In the genomic region with DNA sequence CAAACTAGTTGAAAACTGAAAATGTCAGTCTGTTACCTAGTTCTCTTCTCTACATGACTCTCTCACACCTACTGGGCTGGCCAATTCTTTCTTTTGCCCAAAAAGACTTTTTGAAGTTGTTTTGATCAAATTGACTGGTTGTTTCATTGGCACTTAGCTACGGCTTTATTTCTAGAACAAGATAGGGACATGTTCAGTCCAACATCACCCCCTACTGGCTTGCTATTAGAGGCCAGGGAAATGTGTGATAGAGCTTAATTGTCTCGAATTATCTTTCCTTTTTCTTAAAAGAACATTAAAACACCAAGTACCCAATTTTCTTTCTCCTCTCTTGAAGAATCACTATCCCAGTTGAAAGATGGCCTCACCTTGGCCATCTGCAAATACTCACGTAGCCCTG, we compare ENCODE assay signal across 8 mouse cellular contexts.
DNase-seq lines count a peak whose midpoint lies in the region; ATAC-seq and TF ChIP-seq lines count a peak whose summit lies in the region.

No protein-coding gene starts in this region.

- no peak overlapping the region for H3K27ac ChIP-seq in heart, postnatal 0 days (ENCODE audit: low read depth)
- no peak overlapping the region for H3K27ac ChIP-seq in heart, embryonic 12.5 days (ENCODE audit: poor library complexity, severe bottlenecking)

- peak; percentile 54 for TF ChIP-seq CTCF in heart, postnatal 0 days (IDR thresholded peaks at IDR 0.05; ENCODE audit: low read depth)

- 41% methylated on average over 3 of the region's 3 CpGs for whole genome bisulfite sequencing in heart, postnatal 0 days
- 38% methylated on average over 3 of the region's 3 CpGs for WGBS in heart, embryonic 12.5 days

- DNase-seq in heart, postnatal 0 days (ENCODE audit: low spot score): no peak
- peak; percentile 7 for DNase-seq in urinary bladder, postnatal 25 days (ENCODE audit: low spot score)
- DNase-seq in urinary bladder, postnatal 4 days (ENCODE audit: low spot score in 2 of 2): no peak
- DNase-seq in kidney, postnatal 36 days: peak; percentile 15 to 48
- no peak for DNase-seq in thymus, postnatal 25 days
- DNase-seq in cerebellum, postnatal 36 days: no peak

- H3K36me3 ChIP-seq in heart, postnatal 0 days (replicated peaks; ENCODE audit: control insufficient read depth, insufficient read depth, low read length): no peaks in the 10 kb centered on the region
- no peaks in the 10 kb centered on the region for H3K36me3 ChIP-seq in heart, embryonic 12.5 days

- no peak overlapping the region for H3K4me2 ChIP-seq in heart, postnatal 0 days (ENCODE audit: low read depth, low read length)
- H3K4me2 ChIP-seq in heart, embryonic 12.5 days: no peak overlapping the region

- no peaks in the 10 kb centered on the region for H3K27me3 ChIP-seq in heart, postnatal 0 days (ENCODE audit: control insufficient read depth, insufficient read depth, low read length)
- H3K27me3 ChIP-seq in heart, embryonic 12.5 days (replicated peaks): 0 out of 2 replicates have a peak, but pooled peaks cover 6% of the 10 kb centered on the region

- H3K9me3 ChIP-seq in heart, postnatal 0 days (replicated peaks; ENCODE audit: control insufficient read depth, low read length): no peaks in the 10 kb centered on the region
- H3K9me3 ChIP-seq in heart, embryonic 12.5 days (replicated peaks): no peaks in the 10 kb centered on the region

- no peak overlapping the region for H3K4me3 ChIP-seq in heart, postnatal 0 days (ENCODE audit: low read depth, low read length)
- no peak overlapping the region for H3K4me3 ChIP-seq in heart, embryonic 12.5 days

- no peak overlapping the region for H3K9ac ChIP-seq in heart, postnatal 0 days (replicated peaks; ENCODE audit: low read depth, low read length)
- no peak overlapping the region for H3K9ac ChIP-seq in heart, embryonic 12.5 days

- no peak for TF ChIP-seq EP300 in heart, postnatal 0 days (IDR thresholded peaks at IDR 0.05; ENCODE audit: low read depth)

- no peak for ATAC-seq in heart, postnatal 0 days (ENCODE audit: insufficient read depth, low read depth)
- ATAC-seq in heart, embryonic 12.5 days (ENCODE audit: insufficient number of reproducible peaks, low FRiP score): no peak
- ATAC-seq in megakaryocyte-erythroid progenitor cell, adult 5-6 weeks (replicated peaks; ENCODE audit: low FRiP score, low TSS enrichment, poor library complexity, severe bottlenecking): no peak

- no peaks in the 10 kb centered on the region for H3K4me1 ChIP-seq in heart, postnatal 0 days (ENCODE audit: control insufficient read depth, insufficient read depth)
- no peaks in the 10 kb centered on the region for H3K4me1 ChIP-seq in heart, embryonic 12.5 days (replicated peaks)

Comparison
In these comparisons a context has a peak if more than half of its experiments do, and no peak if none do; other contexts are left out.
1. DNase-seq: peak in urinary bladder, postnatal 25 days (single experiment) and kidney, postnatal 36 days (2 of 2); none in heart, postnatal 0 days (single experiment), urinary bladder, postnatal 4 days (0 of 2), thymus, postnatal 25 days (single experiment) and cerebellum, postnatal 36 days (0 of 2).